Mouse (Mus musculus): Measurements from ENCODE around the gene Kcnk7.

Gene Kcnk7

GRCm38 (mm10) chr19:5689565-5690342 is 14.4 kb upstream of the Kcnk7 start:
- peak; percentile 89 for DNase-seq (ENCODE audit: extremely low read depth, insufficient read length, low spot score)

- no peak for DNase-seq (ENCODE audit: extremely low read depth, insufficient read length, low spot score)
These were observed 13.8 kb upstream of the Kcnk7 start for GRCm38 (mm10) chr19:5690343-5690735.

GRCm38 (mm10) chr19:5691601-5692000 is 12.6 kb upstream of the Kcnk7 start:
- DNase-seq (ENCODE audit: extremely low read depth, insufficient read length, low spot score), result no peak

- DNase-seq (ENCODE audit: extremely low read depth, insufficient read length, low spot score), result no peak
These were observed 11.9 kb upstream of the Kcnk7 start for GRCm38 (mm10) chr19:5692086-5692912.

- no peak for DNase-seq (ENCODE audit: extremely low read depth, insufficient read length, low spot score)
These were observed 11.2 kb upstream of the Kcnk7 start for GRCm38 (mm10) chr19:5692913-5693396.

GRCm38 (mm10) chr19:5693801-5694200 is 10.4 kb upstream of the Kcnk7 start:
- DNase-seq (ENCODE audit: extremely low read depth, insufficient read length, low spot score), result no peak

- DNase-seq (ENCODE audit: extremely low read depth, insufficient read length, low spot score), result no peak
These were observed 8.2 kb upstream of the Kcnk7 start for GRCm38 (mm10) chr19:5695849-5696462.

- DNase-seq (ENCODE audit: extremely low read depth, insufficient read length, low spot score), result no peak
These were observed 819 bp downstream of the Kcnk7 start for GRCm38 (mm10) chr19:5704801-5705571.

GRCm38 (mm10) chr19:5710068-5710467 is 5.9 kb downstream of the Kcnk7 start:
- no peak for DNase-seq (ENCODE audit: extremely low read depth, insufficient read length, low spot score)

- no peak for DNase-seq (ENCODE audit: extremely low read depth, insufficient read length, low spot score)
These were observed 6.4 kb downstream of the Kcnk7 start for GRCm38 (mm10) chr19:5710581-5710980.

- DNase-seq (ENCODE audit: extremely low read depth, insufficient read length, low spot score), result no peak
These were observed 7.1 kb downstream of the Kcnk7 start for GRCm38 (mm10) chr19:5711218-5711617.

- no peak for DNase-seq (ENCODE audit: extremely low read depth, insufficient read length, low spot score)
These were observed 7.8 kb downstream of the Kcnk7 start for GRCm38 (mm10) chr19:5711907-5712460.

- DNase-seq (ENCODE audit: extremely low read depth, insufficient read length, low spot score), result no peak
These were observed 9.1 kb downstream of the Kcnk7 start for GRCm38 (mm10) chr19:5713255-5713654.

- no peak for DNase-seq (ENCODE audit: extremely low read depth, insufficient read length, low spot score)
These were observed 9.6 kb downstream of the Kcnk7 start for GRCm38 (mm10) chr19:5713730-5714129.

GRCm38 (mm10) chr19:5715793-5716688 is 11.9 kb downstream of the Kcnk7 start:
- no peak for DNase-seq (ENCODE audit: extremely low read depth, insufficient read length, low spot score)

GRCm38 (mm10) chr19:5716955-5717354 is 12.8 kb downstream of the Kcnk7 start:
- DNase-seq (ENCODE audit: extremely low read depth, insufficient read length, low spot score), result no peak

- DNase-seq (ENCODE audit: extremely low read depth, insufficient read length, low spot score), result no peak
These were observed 17.1 kb downstream of the Kcnk7 start for GRCm38 (mm10) chr19:5721233-5721632.

GRCm38 (mm10) chr19:5722848-5723425 is 18.8 kb downstream of the Kcnk7 start:
- DNase-seq (ENCODE audit: extremely low read depth, insufficient read length, low spot score), result no peak
